Comparison of ENCODE assay signal across 7 mouse cellular contexts in the genomic region with DNA sequence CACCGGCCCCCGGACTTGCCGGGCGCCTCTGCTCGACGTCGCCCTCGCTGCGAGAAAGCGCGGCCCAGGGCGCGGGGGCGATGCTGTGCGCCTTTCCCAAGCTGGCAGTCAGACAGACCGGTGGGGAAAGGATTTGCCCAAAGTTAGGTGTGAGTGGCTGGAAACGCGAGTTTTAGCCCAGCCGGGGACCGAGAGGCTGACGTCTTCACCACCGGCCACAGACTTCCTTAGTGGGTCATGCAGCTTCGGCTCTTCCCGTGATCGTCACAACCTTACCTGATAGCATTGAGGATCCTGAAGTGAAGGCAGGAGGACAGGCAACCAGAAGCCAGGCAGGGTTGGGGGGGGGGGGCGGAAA. TPM values are rescaled to one million over a fixed set of nuclear protein-coding genes. Genes with fewer than 3 reads are reported as not detected.
DNase-seq lines count a peak whose midpoint lies in the region; ATAC-seq and TF ChIP-seq lines count a peak whose summit lies in the region.

No protein-coding gene starts in this region.

- H3K4me3 ChIP-seq in left cerebral cortex, adult 2 months, result peak overlapping the region; percentile 91
- H3K4me3 ChIP-seq in forebrain, embryonic 12.5 days (replicated peaks), result peak overlapping the region; percentile 98
- H3K4me3 ChIP-seq in limb, embryonic 15.5 days, result peak overlapping the region; percentile 83

- peak overlapping the region; percentile 92 for H3K4me2 ChIP-seq in forebrain, embryonic 12.5 days
- peak overlapping the region; percentile 74 for H3K4me2 ChIP-seq in limb, embryonic 15.5 days

- H3K9me3 ChIP-seq in forebrain, embryonic 12.5 days, result no peaks in the 10 kb centered on the region
- no peaks in the 10 kb centered on the region for H3K9me3 ChIP-seq in limb, embryonic 15.5 days

- no peaks in the 10 kb centered on the region for H3K27me3 ChIP-seq in forebrain, embryonic 12.5 days
- H3K27me3 ChIP-seq in limb, embryonic 15.5 days, result no peaks in the 10 kb centered on the region

- WGBS in forebrain, embryonic 12.5 days, result under 1% methylated on average over 25 of the region's 26 CpGs
- WGBS in limb, embryonic 15.5 days, result 2% methylated on average over 26 of the region's 26 CpGs

- H3K36me3 ChIP-seq in forebrain, embryonic 12.5 days (replicated peaks), result peaks cover 33% of the 10 kb centered on the region
- H3K36me3 ChIP-seq in limb, embryonic 15.5 days, result peaks cover 29% of the 10 kb centered on the region

- peak; percentile 42 for ATAC-seq in forebrain, embryonic 12.5 days (ENCODE audit: low FRiP score)
- 0 out of 2 replicates have a peak, but pooled peaks have one; percentile 1 for ATAC-seq in limb, embryonic 15.5 days (ENCODE audit: insufficient number of reproducible peaks, low FRiP score, low TSS enrichment, low read depth)
- ATAC-seq in monocyte, adult 5-6 weeks (replicated peaks; ENCODE audit: insufficient number of reproducible peaks, low FRiP score, low TSS enrichment, poor library complexity, severe bottlenecking), result 0 out of 2 replicates have a peak, but pooled peaks have one; percentile 29

- peak overlapping the region; percentile 95 for H3K27ac ChIP-seq in left cerebral cortex, adult 2 months
- H3K27ac ChIP-seq in forebrain, embryonic 12.5 days, result peak overlapping the region; percentile 70
- H3K27ac ChIP-seq in limb, embryonic 15.5 days, result peak overlapping the region; percentile 69

- no peak for TF ChIP-seq CTCF in left cerebral cortex, adult 2 months (IDR thresholded peaks at IDR 0.05)

- DNase-seq in left cerebral cortex, adult 2 months (ENCODE audit: extremely low spot score in 1 of 2, low spot score in 2 of 2), result peak; percentile 42 to 58
- no peak for DNase-seq in left cerebral cortex, adult 11 months (ENCODE audit: low spot score)
- DNase-seq in T-cell, adult 2 months (ENCODE audit: low spot score), result peak; percentile 39
- no peak for DNase-seq in ovary, postnatal 36 days (ENCODE audit: low spot score)

- peak overlapping the region; percentile 92 for H3K9ac ChIP-seq in forebrain, embryonic 12.5 days
- peak overlapping the region; percentile 89 for H3K9ac ChIP-seq in limb, embryonic 15.5 days

- H3K4me1 ChIP-seq in forebrain, embryonic 12.5 days, result peaks cover 21% of the 10 kb centered on the region
- H3K4me1 ChIP-seq in limb, embryonic 15.5 days, result peaks cover 18% of the 10 kb centered on the region

- intact Hi-C loops in left cerebral cortex, adult 2 months (cut with DNase I), result loop anchor here (1.0 to 5.0 kb wide), 3 partner anchors 42 to 121 kb away; a partner anchor contains a TSS

RNA-seq across cellular contexts. Expression of a gene that starts 0.5 kb away (rescaled TPM):
- total RNA-seq in left cerebral cortex, adult 2 months (2021), result 10 to 100 TPM; 67.3 to 68.0 TPM
- 45.2 and 47.3 TPM in 2 replicates for polyA plus RNA-seq in forebrain, embryonic 12.5 days (2016; fragmentation: Nextera tagmentation; extraction: Ambion mirVana)
- 43.9 and 46.4 TPM in 2 replicates for polyA plus RNA-seq in limb, embryonic 15.5 days (2015; fragmentation: Nextera tagmentation; extraction: Ambion mirVana)
- total RNA-seq in monocyte, adult 5-6 weeks (2017), result 109 to 124 TPM (median 113 TPM) in 3 replicates

RNA-seq across cellular contexts. Expression of a gene that starts 0.6 kb away (rescaled TPM):
- 1 to 10 TPM; 5.0 to 5.3 TPM for total RNA-seq in left cerebral cortex, adult 2 months (2021)
- polyA plus RNA-seq in forebrain, embryonic 12.5 days (2016; fragmentation: Nextera tagmentation; extraction: Ambion mirVana), result 1.3 and 2.5 TPM in 2 replicates
- 2.2 and 3.3 TPM in 2 replicates for polyA plus RNA-seq in limb, embryonic 15.5 days (2015; fragmentation: Nextera tagmentation; extraction: Ambion mirVana)
- 1.7 to 3.4 TPM (median 2.6 TPM) in 3 replicates for total RNA-seq in monocyte, adult 5-6 weeks (2017)

RNA-seq across cellular contexts. Expression of a gene that starts 42.1 kb away (rescaled TPM):
- total RNA-seq in left cerebral cortex, adult 2 months (2021), result 1 to 10 TPM; 6.1 to 6.9 TPM
- polyA plus RNA-seq in forebrain, embryonic 12.5 days (2016; fragmentation: Nextera tagmentation; extraction: Ambion mirVana), result 1.3 and 2.0 TPM in 2 replicates
- polyA plus RNA-seq in limb, embryonic 15.5 days (2015; fragmentation: Nextera tagmentation; extraction: Ambion mirVana), result 1.8 and 3.1 TPM in 2 replicates
- total RNA-seq in monocyte, adult 5-6 weeks (2017), result 0.10 to 6.7 TPM (median 0.96 TPM) in 3 replicates

RNA-seq across cellular contexts. Expression of a gene that starts 50.3 kb away (rescaled TPM):
- total RNA-seq in left cerebral cortex, adult 2 months (2021), result 100 to 1,000 TPM; 248 to 251 TPM
- 58.9 and 77.1 TPM in 2 replicates for polyA plus RNA-seq in forebrain, embryonic 12.5 days (2016; fragmentation: Nextera tagmentation; extraction: Ambion mirVana)
- 48.5 and 49.4 TPM in 2 replicates for polyA plus RNA-seq in limb, embryonic 15.5 days (2015; fragmentation: Nextera tagmentation; extraction: Ambion mirVana)
- total RNA-seq in monocyte, adult 5-6 weeks (2017), result 24.4 to 49.0 TPM (median 40.7 TPM) in 3 replicates

Comparison
In these comparisons a context has a peak if more than half of its experiments do, and no peak if none do; other contexts are left out.
1. DNase-seq: peak in left cerebral cortex, adult 2 months (2 of 2) and T-cell, adult 2 months (single experiment); none in left cerebral cortex, adult 11 months (single experiment) and ovary, postnatal 36 days (single experiment).
2. Peak in every context shown above with its lines, with median percentiles within 50 percentile points of each other: H3K27ac ChIP-seq, H3K4me3 ChIP-seq and ATAC-seq.